Mouse (Mus musculus): ENCODE results near the gene Mrtfb.
"Not testable (repeated sequence)": the region's sequence is repeated elsewhere in the genome, so short reads cannot be mapped to it uniquely, and the experiment has no call there.

The Mrtfb gene

DNA sequence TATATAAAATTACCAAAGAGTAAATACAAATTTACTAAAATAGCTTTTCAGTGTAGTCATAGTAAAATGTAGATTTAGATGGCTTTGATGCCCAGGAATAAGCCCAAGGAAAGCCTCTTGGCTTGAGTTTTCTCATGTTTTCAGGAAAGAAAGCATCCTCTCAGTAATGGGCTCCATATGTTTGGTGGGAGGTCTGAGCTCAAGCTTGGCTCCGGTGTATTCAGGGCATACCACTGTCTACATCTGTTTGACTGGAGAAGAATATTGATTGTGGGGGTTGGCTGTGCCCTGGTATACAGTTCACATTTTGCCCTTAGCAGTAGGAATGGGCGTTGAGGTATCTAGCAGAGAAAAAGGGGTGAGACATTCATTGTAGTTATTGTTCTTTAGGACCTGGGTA is 13.1 kb downstream of the Mrtfb start:
- in situ Hi-C loops (cut with MboI; ENCODE audit: unreplicated experiment in 2 of 2), result no loop called here

DNA sequence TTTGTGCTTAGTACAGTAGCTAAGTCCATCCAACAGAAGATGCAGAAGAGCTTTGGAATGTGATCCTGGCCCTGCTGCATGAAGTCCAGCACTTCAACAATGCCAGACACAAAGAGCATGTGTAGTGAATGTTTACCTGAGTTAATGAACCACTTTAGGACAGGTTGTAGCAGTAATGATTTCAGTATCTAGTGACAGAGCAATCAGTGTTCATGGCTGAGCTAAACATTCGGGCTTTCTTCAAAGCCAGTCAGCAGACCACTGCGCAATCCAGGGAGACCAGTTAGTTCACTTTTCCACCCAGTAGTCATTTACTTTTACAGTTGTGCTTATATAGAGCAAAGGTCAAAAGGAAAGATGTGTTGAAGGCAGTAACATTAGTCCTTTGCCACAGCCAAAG is 20.0 kb downstream of the Mrtfb start:
- in situ Hi-C loops (cut with MboI; ENCODE audit: unreplicated experiment in 2 of 2), result no loop called here

GRCm38 (mm10) chr16:13276709-13277399 is 20.6 kb downstream of the Mrtfb start:
- in situ Hi-C loops (cut with MboI; ENCODE audit: unreplicated experiment in 2 of 2), result no loop called here

DNA sequence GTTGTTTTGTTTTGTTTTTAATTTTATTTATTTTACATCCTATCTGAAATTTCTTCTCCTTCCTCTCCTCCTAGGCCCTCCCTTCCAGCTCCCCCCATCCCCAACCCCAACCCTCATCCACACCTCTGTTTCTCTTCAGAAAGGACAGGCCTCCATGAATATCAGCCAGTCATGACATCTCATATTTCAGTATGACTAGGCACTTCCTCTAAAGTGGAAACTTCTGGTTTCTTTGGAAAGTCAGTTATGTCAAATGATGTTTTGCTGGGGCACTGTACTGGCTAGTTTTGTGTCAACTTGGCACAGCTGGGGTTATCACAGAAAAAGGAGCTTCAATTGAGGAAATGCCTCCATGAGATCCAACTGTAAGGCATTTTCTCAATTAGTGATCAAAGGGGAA is 30.1 kb downstream of the Mrtfb start:
- in situ Hi-C loops (cut with MboI; ENCODE audit: unreplicated experiment in 2 of 2), result not testable (repeated sequence)

DNA sequence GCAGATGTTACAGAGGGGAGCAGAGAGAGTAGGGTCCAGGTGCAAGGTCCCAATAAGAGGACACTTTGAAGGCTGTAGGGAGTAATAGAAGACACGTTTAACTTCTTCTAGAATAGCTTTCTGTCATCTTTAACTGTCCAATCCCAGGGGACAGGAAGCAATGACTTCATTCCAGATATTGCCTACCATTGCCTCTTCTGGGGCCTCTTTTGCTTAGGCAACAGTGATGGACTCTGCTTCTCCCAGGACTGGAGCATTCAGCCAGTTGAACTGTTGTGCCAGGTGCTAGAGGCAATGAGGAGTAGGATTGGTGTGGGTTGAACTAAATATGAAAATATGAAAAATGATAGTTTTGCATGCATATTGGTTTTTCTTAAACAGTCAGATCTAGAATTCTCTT is 41.6 kb downstream of the Mrtfb start:
- in situ Hi-C loops (cut with MboI; ENCODE audit: unreplicated experiment in 2 of 2), result no loop called here

DNA sequence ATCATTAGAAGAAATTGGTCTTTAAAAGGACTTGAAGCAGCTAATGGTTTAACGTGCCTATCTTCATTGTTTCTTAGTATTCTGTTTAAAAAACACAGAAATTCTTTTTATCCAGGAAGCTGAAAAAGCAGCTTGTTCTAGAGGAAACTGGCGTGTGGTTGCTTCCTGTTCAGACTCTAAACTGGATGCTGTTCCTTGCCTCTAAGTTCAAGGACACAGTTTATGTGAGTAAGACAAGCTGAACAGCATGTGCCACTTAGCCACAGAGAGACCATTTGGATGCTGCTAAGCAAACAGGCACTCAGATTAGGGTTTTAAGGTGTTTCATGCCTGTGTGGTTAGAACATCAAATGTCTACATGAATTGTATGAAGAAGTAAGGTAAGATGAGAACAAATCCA is 42.7 kb downstream of the Mrtfb start:
- in situ Hi-C loops (cut with MboI; ENCODE audit: unreplicated experiment in 2 of 2), result no loop called here

GRCm38 (mm10) chr16:13306065-13306695 is 49.9 kb downstream of the Mrtfb start:
- in situ Hi-C loops (cut with MboI; ENCODE audit: unreplicated experiment in 2 of 2), result no loop called here

DNA sequence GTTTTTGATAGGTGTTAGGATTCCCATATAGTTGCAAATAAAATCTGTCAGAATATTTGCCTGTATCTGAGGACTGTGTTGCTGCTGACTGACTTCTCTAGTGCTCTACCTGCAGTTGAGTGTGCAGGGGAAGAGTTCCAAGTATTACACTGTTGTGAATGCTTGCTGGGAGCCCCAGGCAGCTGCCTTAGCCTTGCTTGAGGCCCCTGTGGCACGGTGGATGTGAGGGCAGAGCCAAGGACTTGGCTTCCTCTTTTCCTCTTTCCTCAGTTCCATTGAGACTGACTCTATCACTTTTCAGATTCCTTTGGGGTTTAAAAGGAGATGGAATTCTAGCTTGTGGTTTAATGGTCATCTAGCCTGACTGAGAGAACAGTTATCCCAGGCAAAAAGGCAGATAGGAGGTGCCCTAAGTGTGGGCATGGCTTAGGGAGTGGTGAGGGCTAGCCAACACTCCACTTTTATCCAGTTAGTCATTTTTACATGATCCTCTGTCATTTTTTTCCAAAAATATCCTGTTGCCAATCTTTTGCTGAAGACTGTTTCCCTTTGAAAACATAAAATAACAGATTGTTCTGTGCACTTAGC is 53.9 kb downstream of the Mrtfb start:
- in situ Hi-C loops (cut with MboI; ENCODE audit: unreplicated experiment in 2 of 2), result no loop called here

GRCm38 (mm10) chr16:13311374-13311773 is 55.1 kb downstream of the Mrtfb start:
- in situ Hi-C loops (cut with MboI; ENCODE audit: unreplicated experiment in 2 of 2), result no loop called here

- in situ Hi-C loops (cut with MboI; ENCODE audit: unreplicated experiment in 2 of 2), result no loop called here
Measured at GRCm38 (mm10) chr16:13313096-13313719, 56.9 kb downstream of the Mrtfb start.

DNA sequence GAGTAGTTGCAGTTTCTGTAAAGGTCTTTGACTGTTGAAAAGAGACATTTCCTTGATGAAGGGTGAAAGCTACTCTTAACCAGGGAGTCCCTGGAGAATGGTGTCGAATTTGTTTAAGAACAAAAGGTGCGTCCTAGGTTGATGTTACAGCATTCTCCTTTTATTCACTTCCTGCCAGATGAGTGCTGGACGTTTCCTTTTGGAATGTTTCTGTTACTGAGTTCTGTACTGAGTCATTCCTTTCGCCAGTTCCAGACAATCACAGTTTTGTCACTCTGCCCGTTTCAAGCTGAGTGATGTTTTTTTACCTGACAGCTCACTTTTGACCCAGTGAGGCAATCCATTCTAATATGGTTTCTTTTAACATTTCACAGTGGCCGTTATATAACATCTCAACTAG is 67.5 kb downstream of the Mrtfb start:
- in situ Hi-C loops (cut with MboI; ENCODE audit: unreplicated experiment in 2 of 2), result no loop called here

GRCm38 (mm10) chr16:13326622-13327021 is 70.3 kb downstream of the Mrtfb start:
- in situ Hi-C loops (cut with MboI; ENCODE audit: unreplicated experiment in 2 of 2), result loop anchor here in 1 of 2 experiments (25.0 kb wide), 1 partner anchor 164 kb away; no protein-coding TSS in a partner anchor

GRCm38 (mm10) chr16:13328646-13329045 is 72.4 kb downstream of the Mrtfb start:
- in situ Hi-C loops (cut with MboI; ENCODE audit: unreplicated experiment in 2 of 2), result loop anchor here in 1 of 2 experiments (25.0 kb wide), 1 partner anchor 166 kb away; no protein-coding TSS in a partner anchor

GRCm38 (mm10) chr16:13329640-13330039 is 73.4 kb downstream of the Mrtfb start:
- in situ Hi-C loops (cut with MboI; ENCODE audit: unreplicated experiment in 2 of 2), result loop anchor here in 1 of 2 experiments (25.0 kb wide), 1 partner anchor 167 kb away; no protein-coding TSS in a partner anchor

DNA sequence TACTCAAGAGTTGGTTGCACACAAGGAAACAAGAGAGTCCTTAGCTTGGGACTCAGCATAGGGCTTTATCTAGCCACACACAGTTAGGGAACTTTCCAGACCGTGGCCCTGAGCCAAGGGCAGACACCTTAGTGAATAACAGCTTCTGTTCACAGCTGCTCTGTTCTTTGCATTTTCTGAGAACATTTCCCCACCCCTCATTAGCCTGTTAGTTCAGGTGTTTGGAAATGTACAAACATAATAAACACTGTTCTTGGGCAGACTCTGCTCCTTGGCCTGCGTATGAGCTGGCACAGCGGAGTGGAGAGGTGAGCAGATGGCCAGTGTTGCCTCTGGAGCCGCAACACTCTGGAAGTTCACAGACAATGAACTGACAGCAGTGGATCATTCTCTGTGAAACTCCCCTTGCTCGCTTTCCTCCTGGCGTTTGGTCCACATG is 74.0 kb downstream of the Mrtfb start:
- in situ Hi-C loops (cut with MboI; ENCODE audit: unreplicated experiment in 2 of 2), result loop anchor here in 1 of 2 experiments (25.0 kb wide), 1 partner anchor 168 kb away; no protein-coding TSS in a partner anchor

DNA sequence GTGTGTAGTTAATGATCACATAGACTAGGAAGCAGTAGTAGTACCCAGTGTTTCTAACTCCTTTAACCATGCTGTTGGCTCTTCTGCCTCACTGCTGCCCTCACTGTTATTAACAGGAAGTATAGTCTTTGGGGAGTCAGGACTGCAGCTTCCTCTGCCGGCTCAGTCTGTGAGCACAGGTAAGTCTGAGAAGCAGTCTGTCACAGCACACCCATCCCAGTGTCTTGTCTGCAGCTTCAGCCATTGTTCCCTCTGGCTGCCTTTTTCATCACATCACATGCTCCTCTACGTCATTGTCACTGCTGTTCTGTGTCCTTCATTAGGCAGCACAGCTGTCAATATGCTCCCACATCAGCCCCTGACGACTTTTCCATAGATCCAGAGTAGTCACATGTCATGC is 75.6 kb downstream of the Mrtfb start:
- in situ Hi-C loops (cut with MboI; ENCODE audit: unreplicated experiment in 2 of 2), result loop anchor here in 1 of 2 experiments (25.0 kb wide), 1 partner anchor 170 kb away; no protein-coding TSS in a partner anchor

- in situ Hi-C loops (cut with MboI; ENCODE audit: unreplicated experiment in 2 of 2), result loop anchor here in 1 of 2 experiments (25.0 kb wide), 1 partner anchor 170 kb away; no protein-coding TSS in a partner anchor
Measured at GRCm38 (mm10) chr16:13332536-13332935, 76.3 kb downstream of the Mrtfb start.

GRCm38 (mm10) chr16:13333781-13334341 is 77.6 kb downstream of the Mrtfb start:
- in situ Hi-C loops (cut with MboI; ENCODE audit: unreplicated experiment in 2 of 2), result loop anchor here in 1 of 2 experiments (25.0 kb wide), 1 partner anchor 172 kb away; no protein-coding TSS in a partner anchor

GRCm38 (mm10) chr16:13336503-13337230 is 80.4 kb downstream of the Mrtfb start:
- in situ Hi-C loops (cut with MboI; ENCODE audit: unreplicated experiment in 2 of 2), result loop anchor here in 1 of 2 experiments (25.0 kb wide), 1 partner anchor 174 kb away; no protein-coding TSS in a partner anchor

- in situ Hi-C loops (cut with MboI; ENCODE audit: unreplicated experiment in 2 of 2), result loop anchor here in 1 of 2 experiments (25.0 kb wide), 1 partner anchor 176 kb away; no protein-coding TSS in a partner anchor
Measured at GRCm38 (mm10) chr16:13338094-13338493, 81.8 kb downstream of the Mrtfb start.
